Mouse (Mus musculus): ENCODE data around the gene Tspan11.

The Tspan11 gene

GRCm38 (mm10) chr6:127999118-127999517 is 111.7 kb downstream of the Tspan11 start:
- DNase-seq: no peak

GRCm38 (mm10) chr6:128000777-128001176 is 113.4 kb downstream of the Tspan11 start:
- no peak for DNase-seq

GRCm38 (mm10) chr6:128001587-128001986 is 114.2 kb downstream of the Tspan11 start:
- no peak for DNase-seq

GRCm38 (mm10) chr6:128002104-128002503 is 114.7 kb downstream of the Tspan11 start:
- DNase-seq: no peak

GRCm38 (mm10) chr6:128002667-128003066 is 115.3 kb downstream of the Tspan11 start:
- no peak for DNase-seq

GRCm38 (mm10) chr6:128003542-128003941 is 116.2 kb downstream of the Tspan11 start:
- no peak for DNase-seq
